22 mouse cellular contexts compared by ENCODE assay signal in the genomic region with DNA sequence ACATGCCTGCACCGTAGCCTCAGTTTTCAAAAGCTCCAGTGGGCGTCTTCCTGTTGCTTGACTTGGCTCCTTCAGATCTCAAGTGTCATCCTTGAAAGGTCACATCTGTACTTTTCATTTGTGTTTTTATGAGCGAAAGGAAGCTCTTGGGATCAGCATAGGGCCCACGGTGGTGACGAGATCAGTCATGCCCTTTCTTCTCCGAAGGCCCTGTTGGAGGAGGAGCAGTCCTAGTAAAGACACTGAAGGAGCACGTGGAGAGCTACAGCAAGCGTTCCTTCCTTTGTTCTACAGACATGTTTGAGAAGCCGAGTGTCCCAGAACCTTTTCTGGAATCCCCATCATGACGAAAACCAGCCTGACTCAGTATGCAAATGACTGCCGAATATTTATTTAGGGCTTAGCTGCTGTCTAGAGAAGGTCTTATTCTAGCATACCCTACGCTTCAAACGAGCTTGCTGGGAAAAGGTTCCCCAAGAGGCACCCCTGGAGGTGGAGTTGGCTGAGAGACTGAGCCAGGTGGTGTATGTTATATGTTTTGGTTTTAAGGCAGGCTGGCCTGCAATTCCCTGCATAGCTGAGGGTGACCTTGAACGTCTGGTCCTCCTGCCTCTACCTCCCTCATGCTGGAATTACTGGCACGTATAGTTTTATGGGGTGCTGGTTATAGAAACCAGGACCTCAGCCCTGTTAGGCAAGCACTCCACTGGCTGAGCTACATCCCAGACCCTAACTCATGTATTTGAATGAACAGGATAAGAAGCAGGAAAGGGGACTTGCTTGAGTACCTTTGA.
DNase-seq lines count a peak whose midpoint lies in the region; ATAC-seq and TF ChIP-seq lines count a peak whose summit lies in the region.
"Had no signal": no experiment of that assay in that cellular context is flagged by ENCODE, and none has a peak within 500 bp of the region (broad histone marks: within the 10 kb centered on the region; RNA-seq: fewer than 3 reads in every experiment).

No protein-coding gene starts in this region.

- no peak overlapping the region for H3K4me3 ChIP-seq in kidney, adult 2 months (ENCODE audit: insufficient read depth, low read depth, low read length)
- H3K4me3 ChIP-seq in lung, embryonic 16.5 days (ENCODE audit: low read length): no peak overlapping the region
- H3K4me3 ChIP-seq in stomach, embryonic 15.5 days (replicated peaks): no peak overlapping the region
- H3K4me3 ChIP-seq: forebrain, embryonic 13.5 days; heart, embryonic 13.5 days; hindbrain, embryonic 15.5 days; liver, embryonic 13.5 days; midbrain, embryonic 12.5 days; myocyte; neural tube, embryonic 15.5 days had no signal

- H3K36me3 ChIP-seq in kidney, adult 2 months (ENCODE audit: control insufficient read depth, insufficient read depth, low read length): no peaks in the 10 kb centered on the region
- H3K36me3 ChIP-seq in lung, embryonic 16.5 days (ENCODE audit: control insufficient read depth, insufficient read depth, low read length): no peaks in the 10 kb centered on the region
- no peaks in the 10 kb centered on the region for H3K36me3 ChIP-seq in stomach, embryonic 15.5 days
- H3K36me3 ChIP-seq: heart, embryonic 13.5 days; hindbrain, embryonic 15.5 days; liver, embryonic 13.5 days; midbrain, embryonic 12.5 days; neural tube, embryonic 15.5 days had no signal

- no peaks in the 10 kb centered on the region for H3K9me3 ChIP-seq in lung, embryonic 16.5 days (ENCODE audit: control insufficient read depth, low read length)
- no peaks in the 10 kb centered on the region for H3K9me3 ChIP-seq in stomach, embryonic 15.5 days
- H3K9me3 ChIP-seq: forebrain, embryonic 13.5 days; heart, embryonic 13.5 days; hindbrain, embryonic 15.5 days; liver, embryonic 13.5 days; midbrain, embryonic 12.5 days; neural tube, embryonic 15.5 days had no signal

- WGBS in kidney, adult 2 months: 55% methylated on average over 15 of the region's 15 CpGs
- 54% methylated on average over 15 of the region's 15 CpGs for WGBS in lung, embryonic 16.5 days
- 46% methylated on average over 15 of the region's 15 CpGs for WGBS in stomach, embryonic 15.5 days

- DNase-seq in kidney, adult 2 months: peak; percentile 9
- DNase-seq in kidney, adult 8-10 months: no peak
- no peak for DNase-seq in lung, postnatal 14 days
- peak; percentile 71 for DNase-seq in forelimb bud, embryonic 11.5 days (ENCODE audit: low read depth, low spot score)
- no peak for DNase-seq in retina, postnatal 1 day
- no peak for DNase-seq in left cerebral cortex, adult 8-10 months (ENCODE audit: low spot score in 2 of 2)
- DNase-seq: adrenal gland, postnatal 10 days; cerebellum, adult 11-12 months; heart, postnatal 36 days; kidney, postnatal 25 days; layer of hippocampus, adult 9-11 months; liver, embryonic 13.5 days; right cerebral cortex, postnatal 4 days had no signal

- TF ChIP-seq CTCF in kidney, adult 2 months (conservative IDR thresholded peaks at IDR 0.05; ENCODE audit: insufficient read depth, insufficient read length, low read depth, low read length): no peak

- H3K4me1 ChIP-seq in kidney, adult 2 months (ENCODE audit: control insufficient read depth, insufficient read depth, low read length): no peaks in the 10 kb centered on the region
- peaks cover 24% of the 10 kb centered on the region for H3K4me1 ChIP-seq in lung, embryonic 16.5 days (replicated peaks; ENCODE audit: control insufficient read depth, insufficient read depth, low read length)
- H3K4me1 ChIP-seq in stomach, embryonic 15.5 days: peaks cover 6% of the 10 kb centered on the region; the same call in 1 of the 2 replicates

- TF ChIP-seq POLR2A in kidney, adult 2 months (IDR thresholded peaks at IDR 0.05; ENCODE audit: low read depth, low read length): no peak

- H3K4me2 ChIP-seq in lung, embryonic 16.5 days (ENCODE audit: low read depth, low read length): no peak overlapping the region
- H3K4me2 ChIP-seq in stomach, embryonic 15.5 days: no peak overlapping the region
- H3K4me2 ChIP-seq: forebrain, embryonic 13.5 days; heart, embryonic 13.5 days; hindbrain, embryonic 15.5 days; liver, embryonic 13.5 days; midbrain, embryonic 12.5 days; neural tube, embryonic 15.5 days had no signal

- no peak overlapping the region for H3K9ac ChIP-seq in lung, embryonic 16.5 days (ENCODE audit: low read length)
- no peak overlapping the region for H3K9ac ChIP-seq in stomach, embryonic 15.5 days
- H3K9ac ChIP-seq: forebrain, embryonic 13.5 days; heart, embryonic 13.5 days; hindbrain, embryonic 15.5 days; liver, embryonic 13.5 days; midbrain, embryonic 12.5 days; neural tube, embryonic 15.5 days had no signal

- H3K27me3 ChIP-seq in kidney, adult 2 months (replicated peaks; ENCODE audit: control insufficient read depth, insufficient read depth, low read length): no peaks in the 10 kb centered on the region
- no peaks in the 10 kb centered on the region for H3K27me3 ChIP-seq in lung, embryonic 16.5 days (ENCODE audit: control insufficient read depth, insufficient read depth, low read depth, low read length)
- no peaks in the 10 kb centered on the region for H3K27me3 ChIP-seq in stomach, embryonic 15.5 days (replicated peaks)
- H3K27me3 ChIP-seq: heart, embryonic 13.5 days; hindbrain, embryonic 15.5 days; liver, embryonic 13.5 days; neural tube, embryonic 15.5 days had no signal

- no peak overlapping the region for H3K27ac ChIP-seq in kidney, adult 2 months (ENCODE audit: insufficient read depth, low read depth, low read length)
- H3K27ac ChIP-seq in lung, embryonic 16.5 days (ENCODE audit: low read length): peak overlapping the region; percentile 97
- H3K27ac ChIP-seq in stomach, embryonic 15.5 days: peak overlapping the region; percentile 17; the same call in 1 of the 2 replicates
- H3K27ac ChIP-seq: forebrain, embryonic 13.5 days; heart, embryonic 13.5 days; hindbrain, embryonic 15.5 days; liver, embryonic 13.5 days; macrophage; midbrain, embryonic 12.5 days; neural tube, embryonic 15.5 days had no signal

- no peak for ATAC-seq in lung, embryonic 16.5 days (ENCODE audit: low read depth)
- peak; percentile 41; the same call in 1 of the 2 replicates for ATAC-seq in stomach, embryonic 15.5 days (ENCODE audit: insufficient read depth, low FRiP score, low read depth)
- ATAC-seq: forebrain, embryonic 13.5 days had no signal

Comparison
In these comparisons a context has a peak if more than half of its experiments do, and no peak if none do; other contexts are left out.
1. DNase-seq: peak in kidney, adult 2 months (single experiment) and forelimb bud, embryonic 11.5 days (single experiment); none in kidney, adult 8-10 months (0 of 2), lung, postnatal 14 days (single experiment), retina, postnatal 1 day (single experiment) and left cerebral cortex, adult 8-10 months (0 of 2).